Mouse (Mus musculus) layer of hippocampus, adult 18-20 months (tissue): ENCODE data around the gene Ctso. TPM values are rescaled to one million over a fixed set of nuclear protein-coding genes. Genes with fewer than 3 reads are reported as not detected.

Experiments used
- DNase-seq, 2 experiments: peaks; one replicate each; pipeline ENCODE4 v3.0.0; 2022; ENCODE audit warnings: low spot score in 2 of 2
- long read RNA-seq: library from polyadenylated mRNA; stranded (forward); transcript quantifications from one replicate; pipeline ENCODE4 v2.0.0, GENCODE M21; 2021
- total RNA-seq, 2 experiments: library from RNA; stranded (reverse); gene quantifications; 2 replicates each; pipeline ENCODE4 v1.2.3; 2021

Ctso gene
- 10 to 100 TPM; 18.0 to 20.6 TPM for total RNA-seq
- long read RNA-seq, transcript Ctso-201 (8 exons, 3,468 nt) = major isoform, 54 of 57 reads
- long read RNA-seq, partial matches to known transcripts = 0 of 57 reads
- long read RNA-seq, other reads (novel, unspliced or antisense) = 3 of 57 reads

GRCm38 (mm10) chr3:81932141-81933101, at the start of gene Ctso:
Gene Ctso, plus strand, starts transcription at chr3:81932601.
- peak; percentile 70 to 93 for DNase-seq

GRCm38 (mm10) chr3:81883916-81884315, 48.5 kb upstream of the Ctso start:
- no peak for DNase-seq

GRCm38 (mm10) chr3:81885566-81885965, 46.8 kb upstream of the Ctso start:
- DNase-seq = no peak

GRCm38 (mm10) chr3:81889137-81889536, 43.3 kb upstream of the Ctso start:
- DNase-seq = no peak

- DNase-seq = no peak
Observed at GRCm38 (mm10) chr3:81910286-81911036, 21.9 kb upstream of the Ctso start.

- DNase-seq = no peak
Observed at GRCm38 (mm10) chr3:81916030-81916686, 16.2 kb upstream of the Ctso start.

GRCm38 (mm10) chr3:81917354-81917935, 15.0 kb upstream of the Ctso start:
- no peak for DNase-seq

- no peak for DNase-seq
Observed at GRCm38 (mm10) chr3:81918215-81918614, 14.2 kb upstream of the Ctso start.

GRCm38 (mm10) chr3:81919681-81920080, 12.7 kb upstream of the Ctso start:
- DNase-seq = no peak

- DNase-seq = no peak
Observed at GRCm38 (mm10) chr3:81922910-81923309, 9.5 kb upstream of the Ctso start.

- peak in 1 of 2 experiments; percentile 83 for DNase-seq
Observed at GRCm38 (mm10) chr3:81924931-81925330, 7.5 kb upstream of the Ctso start.

GRCm38 (mm10) chr3:81925856-81926255, 6.5 kb upstream of the Ctso start:
- DNase-seq = no peak

GRCm38 (mm10) chr3:81926764-81927325, 5.6 kb upstream of the Ctso start:
- DNase-seq = peak in 1 of 2 experiments; percentile 27

GRCm38 (mm10) chr3:81929073-81929472, 3.3 kb upstream of the Ctso start:
- DNase-seq = no peak

- no peak for DNase-seq
Observed at GRCm38 (mm10) chr3:81931695-81932094, 706 bp upstream of the Ctso start.

- no peak for DNase-seq
Observed at GRCm38 (mm10) chr3:81933348-81933747, 947 bp downstream of the Ctso start.

- no peak for DNase-seq
Observed at GRCm38 (mm10) chr3:81938924-81939323, 6.5 kb downstream of the Ctso start.

GRCm38 (mm10) chr3:81942341-81942740, 9.9 kb downstream of the Ctso start:
- DNase-seq = no peak

- peak in 1 of 2 experiments; percentile 65 for DNase-seq
Observed at GRCm38 (mm10) chr3:81943097-81943496, 10.7 kb downstream of the Ctso start.

GRCm38 (mm10) chr3:81944851-81945393, 12.5 kb downstream of the Ctso start:
- no peak for DNase-seq
